ENCODE assay signal across 14 mouse cellular contexts in genomic region chr5:120228613-120229409, GRCm38 (mm10).
DNase-seq lines count a peak whose midpoint lies in the region; ATAC-seq lines count a peak whose summit lies in the region.
"Had no signal": no experiment of that assay in that cellular context is flagged by ENCODE, and none has a peak within 500 bp of the region (broad histone marks: within the 10 kb centered on the region; RNA-seq: fewer than 3 reads in every experiment).

No protein-coding gene starts in this region.

- no peak overlapping the region for H3K4me3 ChIP-seq in midbrain, embryonic 13.5 days (replicated peaks)
- no peak overlapping the region for H3K4me3 ChIP-seq in midbrain, embryonic 16.5 days (ENCODE audit: low read depth, low read length)
- H3K4me3 ChIP-seq in hindbrain, embryonic 16.5 days (ENCODE audit: low read length): no peak overlapping the region
- H3K4me3 ChIP-seq in liver, embryonic 15.5 days (replicated peaks): no peak overlapping the region
- H3K4me3 ChIP-seq in stomach, embryonic 16.5 days (replicated peaks; ENCODE audit: low read length): no peak overlapping the region
- no peak overlapping the region for H3K4me3 ChIP-seq in forebrain, embryonic 14.5 days (ENCODE audit: low read depth, low read length)
- H3K4me3 ChIP-seq: heart, adult 2 months had no signal

- no peak overlapping the region; the same call in 1 of the 2 replicates for H3K9ac ChIP-seq in midbrain, embryonic 13.5 days (replicated peaks)
- H3K9ac ChIP-seq in midbrain, embryonic 16.5 days (ENCODE audit: low read depth, low read length): no peak overlapping the region
- H3K9ac ChIP-seq in hindbrain, embryonic 16.5 days (ENCODE audit: low read depth, low read length): peak overlapping the region; percentile 34; the same call in 1 of the 2 replicates
- H3K9ac ChIP-seq in liver, embryonic 15.5 days: no peak overlapping the region
- H3K9ac ChIP-seq in stomach, embryonic 16.5 days (ENCODE audit: low read length): no peak overlapping the region
- H3K9ac ChIP-seq in forebrain, embryonic 14.5 days (ENCODE audit: low read length): no peak overlapping the region

- H3K27me3 ChIP-seq in midbrain, embryonic 13.5 days: peaks cover 62% of the 10 kb centered on the region
- peaks cover 3% of the 10 kb centered on the region; the same call in 1 of the 2 replicates for H3K27me3 ChIP-seq in midbrain, embryonic 16.5 days (ENCODE audit: control insufficient read depth, insufficient read depth, low read depth, low read length)
- H3K27me3 ChIP-seq in hindbrain, embryonic 16.5 days (replicated peaks; ENCODE audit: control insufficient read depth, insufficient read depth, low read length): no peaks in the 10 kb centered on the region
- H3K27me3 ChIP-seq in liver, embryonic 15.5 days: 0 out of 2 replicates have a peak, but pooled peaks cover 16% of the 10 kb centered on the region
- H3K27me3 ChIP-seq in stomach, embryonic 16.5 days (ENCODE audit: control insufficient read depth, insufficient read depth, low read length): no peaks in the 10 kb centered on the region
- no peaks in the 10 kb centered on the region for H3K27me3 ChIP-seq in forebrain, embryonic 14.5 days (replicated peaks; ENCODE audit: control insufficient read depth, insufficient read depth, low read length)

- intact Hi-C loops in heart, postnatal 36 days (cut with DNase I): no loop called here

- no peak overlapping the region for H3K4me2 ChIP-seq in midbrain, embryonic 13.5 days (replicated peaks)
- H3K4me2 ChIP-seq in midbrain, embryonic 16.5 days (ENCODE audit: low read length): no peak overlapping the region
- 0 out of 2 replicates have a peak overlapping the region, but pooled peaks have one; percentile 10 for H3K4me2 ChIP-seq in hindbrain, embryonic 16.5 days (ENCODE audit: low read length)
- peak overlapping the region; percentile 41; the same call in 1 of the 2 replicates for H3K4me2 ChIP-seq in liver, embryonic 15.5 days
- no peak overlapping the region for H3K4me2 ChIP-seq in stomach, embryonic 16.5 days (ENCODE audit: low read depth, low read length)
- no peak overlapping the region for H3K4me2 ChIP-seq in forebrain, embryonic 14.5 days (ENCODE audit: low read length)

- ATAC-seq in midbrain, embryonic 13.5 days: no peak
- ATAC-seq in midbrain, embryonic 16.5 days: no peak
- ATAC-seq in hindbrain, embryonic 16.5 days: no peak
- no peak for ATAC-seq in liver, embryonic 15.5 days (ENCODE audit: insufficient read depth)
- peak; percentile 89 for ATAC-seq in stomach, embryonic 16.5 days (ENCODE audit: insufficient read depth, low FRiP score)
- no peak for ATAC-seq in forebrain, embryonic 14.5 days

- peaks cover 52% of the 10 kb centered on the region for H3K4me1 ChIP-seq in midbrain, embryonic 13.5 days (replicated peaks)
- H3K4me1 ChIP-seq in midbrain, embryonic 16.5 days (ENCODE audit: control insufficient read depth, insufficient read depth, low read length): peaks cover 38% of the 10 kb centered on the region
- peaks cover 25% of the 10 kb centered on the region for H3K4me1 ChIP-seq in hindbrain, embryonic 16.5 days (ENCODE audit: control insufficient read depth, insufficient read depth, low read depth, low read length)
- peaks cover 3% of the 10 kb centered on the region; the same call in 1 of the 2 replicates for H3K4me1 ChIP-seq in liver, embryonic 15.5 days (replicated peaks)
- H3K4me1 ChIP-seq in stomach, embryonic 16.5 days (ENCODE audit: control insufficient read depth, insufficient read depth, low read length): no peaks in the 10 kb centered on the region
- H3K4me1 ChIP-seq in forebrain, embryonic 14.5 days (ENCODE audit: control insufficient read depth, insufficient read depth, low read length): peaks cover 7% of the 10 kb centered on the region

- peak overlapping the region; percentile 45; the same call in 1 of the 2 replicates for H3K27ac ChIP-seq in midbrain, embryonic 13.5 days
- no peak overlapping the region for H3K27ac ChIP-seq in midbrain, embryonic 16.5 days (ENCODE audit: low read length)
- no peak overlapping the region for H3K27ac ChIP-seq in hindbrain, embryonic 16.5 days (ENCODE audit: low read depth, low read length)
- no peak overlapping the region for H3K27ac ChIP-seq in liver, embryonic 15.5 days (replicated peaks)
- peak overlapping the region; percentile 30; the same call in 1 of the 2 replicates for H3K27ac ChIP-seq in stomach, embryonic 16.5 days (ENCODE audit: low read length)
- H3K27ac ChIP-seq in forebrain, embryonic 14.5 days (ENCODE audit: low read depth, low read length): no peak overlapping the region
- H3K27ac ChIP-seq: heart, adult 2 months had no signal

- 33% methylated on average over 20 of the region's 20 CpGs for WGBS in midbrain, embryonic 13.5 days
- WGBS in midbrain, embryonic 16.5 days: 31% methylated on average over 20 of the region's 20 CpGs
- 30% methylated on average over 20 of the region's 20 CpGs for WGBS in hindbrain, embryonic 16.5 days
- 51% methylated on average over 20 of the region's 20 CpGs for WGBS in liver, embryonic 15.5 days (ENCODE audit: insufficient replicate concordance)
- WGBS in stomach, embryonic 16.5 days: 25% methylated on average over 20 of the region's 20 CpGs
- 52% methylated on average over 20 of the region's 20 CpGs for WGBS in forebrain, embryonic 14.5 days

- no peaks in the 10 kb centered on the region for H3K36me3 ChIP-seq in midbrain, embryonic 13.5 days
- no peaks in the 10 kb centered on the region for H3K36me3 ChIP-seq in midbrain, embryonic 16.5 days (ENCODE audit: control insufficient read depth, insufficient read depth, low read length)
- H3K36me3 ChIP-seq in hindbrain, embryonic 16.5 days (ENCODE audit: control insufficient read depth, insufficient read depth, low read length): no peaks in the 10 kb centered on the region
- H3K36me3 ChIP-seq in liver, embryonic 15.5 days (replicated peaks): no peaks in the 10 kb centered on the region
- H3K36me3 ChIP-seq in stomach, embryonic 16.5 days (ENCODE audit: control insufficient read depth, insufficient read depth, low read length): no peaks in the 10 kb centered on the region
- H3K36me3 ChIP-seq in forebrain, embryonic 14.5 days (ENCODE audit: control insufficient read depth, insufficient read depth, low read length): no peaks in the 10 kb centered on the region

- DNase-seq in forebrain, embryonic 14.5 days (ENCODE audit: low spot score): no peak
- no peak for DNase-seq in testis, postnatal 14 days (ENCODE audit: low spot score)
- no peak for DNase-seq in heart, postnatal 36 days
- DNase-seq: cerebellum, adult 11 months; heart, adult 2 months; heart, postnatal 10 days; kidney, adult 2 months; lung, postnatal 10 days; thymus, postnatal 36 days had no signal

- H3K9me3 ChIP-seq in midbrain, embryonic 13.5 days: no peaks in the 10 kb centered on the region
- H3K9me3 ChIP-seq in midbrain, embryonic 16.5 days (replicated peaks; ENCODE audit: control insufficient read depth, low read length, poor library complexity, severe bottlenecking): no peaks in the 10 kb centered on the region
- no peaks in the 10 kb centered on the region for H3K9me3 ChIP-seq in hindbrain, embryonic 16.5 days (ENCODE audit: control insufficient read depth, low read length)
- H3K9me3 ChIP-seq in liver, embryonic 15.5 days (replicated peaks): no peaks in the 10 kb centered on the region
- no peaks in the 10 kb centered on the region for H3K9me3 ChIP-seq in stomach, embryonic 16.5 days (replicated peaks; ENCODE audit: control insufficient read depth, low read length)
- no peaks in the 10 kb centered on the region for H3K9me3 ChIP-seq in forebrain, embryonic 14.5 days (replicated peaks; ENCODE audit: control insufficient read depth, low read length)

Comparison
In these comparisons a context has a peak if more than half of its experiments do, and no peak if none do; other contexts are left out.
1. H3K27ac ChIP-seq: peak in midbrain, embryonic 13.5 days (single experiment) and stomach, embryonic 16.5 days (single experiment); none in midbrain, embryonic 16.5 days (single experiment), hindbrain, embryonic 16.5 days (single experiment), liver, embryonic 15.5 days (single experiment) and forebrain, embryonic 14.5 days (single experiment).
2. H3K4me2 ChIP-seq: peak in hindbrain, embryonic 16.5 days (single experiment) and liver, embryonic 15.5 days (single experiment); none in midbrain, embryonic 13.5 days (single experiment), midbrain, embryonic 16.5 days (single experiment), stomach, embryonic 16.5 days (single experiment) and forebrain, embryonic 14.5 days (single experiment).